9 mouse cellular contexts compared by ENCODE assay signal in genomic region chr9:102709504-102710135, GRCm38 (mm10). TPM values are rescaled to one million over a fixed set of nuclear protein-coding genes. Genes with fewer than 3 reads are reported as not detected.
DNase-seq lines count a peak whose midpoint lies in the region; ATAC-seq lines count a peak whose summit lies in the region.
"Had no signal": no experiment of that assay in that cellular context is flagged by ENCODE, and none has a peak within 500 bp of the region (broad histone marks: within the 10 kb centered on the region; RNA-seq: fewer than 3 reads in every experiment).

No protein-coding gene starts in this region.

- H3K4me3 ChIP-seq in hindbrain, embryonic 12.5 days, result no peak overlapping the region
- no peak overlapping the region for H3K4me3 ChIP-seq in hindbrain, embryonic 11.5 days (ENCODE audit: low read depth, low read length)
- no peak overlapping the region for H3K4me3 ChIP-seq in embryonic facial prominence, embryonic 14.5 days (ENCODE audit: low read depth, low read length)
- no peak overlapping the region for H3K4me3 ChIP-seq in lung, embryonic 15.5 days
- H3K4me3 ChIP-seq: midbrain, embryonic 12.5 days had no signal

- no peak overlapping the region for H3K4me2 ChIP-seq in hindbrain, embryonic 12.5 days (replicated peaks)
- H3K4me2 ChIP-seq in hindbrain, embryonic 11.5 days (replicated peaks; ENCODE audit: low read depth, low read length), result no peak overlapping the region
- H3K4me2 ChIP-seq in embryonic facial prominence, embryonic 14.5 days (ENCODE audit: low read depth, low read length), result no peak overlapping the region
- H3K4me2 ChIP-seq in lung, embryonic 15.5 days, result no peak overlapping the region
- H3K4me2 ChIP-seq: midbrain, embryonic 12.5 days had no signal

- DNase-seq in hindbrain, embryonic 11.5 days (ENCODE audit: low spot score), result no peak
- DNase-seq in embryonic facial prominence, embryonic 14.5 days (ENCODE audit: low spot score), result peak; percentile 81
- peak; percentile 43 to 49 for DNase-seq in heart, postnatal 36 days
- no peak for DNase-seq in cerebellum, postnatal 25 days

- ATAC-seq in hindbrain, embryonic 12.5 days (ENCODE audit: low FRiP score), result no peak
- no peak for ATAC-seq in hindbrain, embryonic 11.5 days (ENCODE audit: low FRiP score)
- ATAC-seq in embryonic facial prominence, embryonic 14.5 days (ENCODE audit: low read depth), result peak; percentile 70
- ATAC-seq in lung, embryonic 15.5 days (ENCODE audit: borderline replicate concordance, extremely low read depth, low FRiP score, low TSS enrichment), result no peak
- ATAC-seq in granulocyte monocyte progenitor cell, adult 5-6 weeks (replicated peaks; ENCODE audit: poor library complexity, severe bottlenecking), result no peak
- no peak for ATAC-seq in frontal cortex, adult (ENCODE audit: low TSS enrichment)

- no peak overlapping the region for H3K27ac ChIP-seq in hindbrain, embryonic 12.5 days
- H3K27ac ChIP-seq in hindbrain, embryonic 11.5 days (ENCODE audit: low read depth, low read length), result no peak overlapping the region
- H3K27ac ChIP-seq in embryonic facial prominence, embryonic 14.5 days (replicated peaks; ENCODE audit: low read depth, low read length), result peak overlapping the region; percentile 58; the same call in 1 of the 2 replicates
- H3K27ac ChIP-seq in lung, embryonic 15.5 days, result peak overlapping the region; percentile 34; the same call in 1 of the 2 replicates
- H3K27ac ChIP-seq: midbrain, embryonic 12.5 days had no signal

- no peaks in the 10 kb centered on the region for H3K9me3 ChIP-seq in hindbrain, embryonic 12.5 days (replicated peaks)
- no peaks in the 10 kb centered on the region for H3K9me3 ChIP-seq in hindbrain, embryonic 11.5 days (ENCODE audit: control insufficient read depth, low read length)
- no peaks in the 10 kb centered on the region for H3K9me3 ChIP-seq in embryonic facial prominence, embryonic 14.5 days (ENCODE audit: control insufficient read depth, low read length)
- no peaks in the 10 kb centered on the region for H3K9me3 ChIP-seq in lung, embryonic 15.5 days
- H3K9me3 ChIP-seq: midbrain, embryonic 12.5 days had no signal

- intact Hi-C loops in heart, postnatal 36 days (cut with DNase I), result no loop called here

- H3K9ac ChIP-seq in hindbrain, embryonic 12.5 days, result 0 out of 2 replicates have a peak overlapping the region, but pooled peaks have one; percentile 29
- H3K9ac ChIP-seq in hindbrain, embryonic 11.5 days (ENCODE audit: low read depth, low read length), result no peak overlapping the region
- H3K9ac ChIP-seq in embryonic facial prominence, embryonic 14.5 days (ENCODE audit: low read depth, low read length), result peak overlapping the region; percentile 16; the same call in 1 of the 2 replicates
- H3K9ac ChIP-seq in lung, embryonic 15.5 days, result no peak overlapping the region
- H3K9ac ChIP-seq: midbrain, embryonic 12.5 days had no signal

- H3K36me3 ChIP-seq in hindbrain, embryonic 12.5 days, result no peaks in the 10 kb centered on the region
- no peaks in the 10 kb centered on the region for H3K36me3 ChIP-seq in hindbrain, embryonic 11.5 days (ENCODE audit: control insufficient read depth, insufficient read depth, low read length)
- H3K36me3 ChIP-seq in embryonic facial prominence, embryonic 14.5 days (ENCODE audit: control insufficient read depth, insufficient read depth, low read length), result no peaks in the 10 kb centered on the region
- no peaks in the 10 kb centered on the region for H3K36me3 ChIP-seq in lung, embryonic 15.5 days
- H3K36me3 ChIP-seq: midbrain, embryonic 12.5 days had no signal

- WGBS in hindbrain, embryonic 12.5 days, result 66% methylated on average over 15 of the region's 15 CpGs
- WGBS in hindbrain, embryonic 11.5 days, result 69% methylated on average over 15 of the region's 15 CpGs
- WGBS in embryonic facial prominence, embryonic 14.5 days, result 54% methylated on average over 15 of the region's 15 CpGs
- WGBS in lung, embryonic 15.5 days, result 47% methylated on average over 15 of the region's 15 CpGs

- H3K4me1 ChIP-seq in hindbrain, embryonic 12.5 days, result peaks cover 15% of the 10 kb centered on the region; the same call in 1 of the 2 replicates
- no peaks in the 10 kb centered on the region; the same call in 1 of the 2 replicates for H3K4me1 ChIP-seq in hindbrain, embryonic 11.5 days (replicated peaks; ENCODE audit: control insufficient read depth, insufficient read depth, low read length)
- H3K4me1 ChIP-seq in embryonic facial prominence, embryonic 14.5 days (ENCODE audit: control insufficient read depth, insufficient read depth, low read length), result peaks cover 18% of the 10 kb centered on the region
- H3K4me1 ChIP-seq in lung, embryonic 15.5 days, result peaks cover 27% of the 10 kb centered on the region

- no peaks in the 10 kb centered on the region for H3K27me3 ChIP-seq in hindbrain, embryonic 12.5 days
- no peaks in the 10 kb centered on the region for H3K27me3 ChIP-seq in hindbrain, embryonic 11.5 days (ENCODE audit: control insufficient read depth, insufficient read depth, low read length)
- H3K27me3 ChIP-seq in embryonic facial prominence, embryonic 14.5 days (replicated peaks; ENCODE audit: control insufficient read depth, insufficient read depth, low read length), result no peaks in the 10 kb centered on the region
- no peaks in the 10 kb centered on the region for H3K27me3 ChIP-seq in lung, embryonic 15.5 days

RNA-seq across cellular contexts. Expression of gene Amotl2, which starts 6.9 kb away (rescaled TPM):
- polyA plus RNA-seq in hindbrain, embryonic 12.5 days (2016; fragmentation: Nextera tagmentation; extraction: Ambion mirVana), result 109 and 110 TPM in 2 replicates
- 39.7 and 47.8 TPM in 2 replicates for polyA plus RNA-seq in hindbrain, embryonic 11.5 days (2014; fragmentation: Nextera tagmentation; extraction: Ambion mirVana)
- 44.5 and 48.1 TPM in 2 replicates for polyA plus RNA-seq in embryonic facial prominence, embryonic 14.5 days (2014; fragmentation: Nextera tagmentation; extraction: Ambion mirVana)
- total RNA-seq in heart, postnatal 36 days (2021), result 10 to 100 TPM; 67.5 to 79.0 TPM
- 45.5 and 47.0 TPM in 2 replicates for polyA plus RNA-seq in lung, embryonic 15.5 days (2015; fragmentation: Nextera tagmentation; extraction: Ambion mirVana)
- total RNA-seq in granulocyte monocyte progenitor cell, adult 5-6 weeks (2014; fragmentation: Nextera tagmentation), result 1.8 and 1.9 TPM in 2 replicates
- total RNA-seq in granulocyte monocyte progenitor cell, adult 5-6 weeks (2017), result 2.5 and 2.6 TPM in 2 replicates

Comparison
In these comparisons a context has a peak if more than half of its experiments do, and no peak if none do; other contexts are left out.
1. H3K9ac ChIP-seq: peak in hindbrain, embryonic 12.5 days (single experiment) and embryonic facial prominence, embryonic 14.5 days (single experiment); none in hindbrain, embryonic 11.5 days (single experiment) and lung, embryonic 15.5 days (single experiment).
2. H3K27ac ChIP-seq: peak in embryonic facial prominence, embryonic 14.5 days (single experiment) and lung, embryonic 15.5 days (single experiment); none in hindbrain, embryonic 12.5 days (single experiment) and hindbrain, embryonic 11.5 days (single experiment).
3. DNase-seq: peak in embryonic facial prominence, embryonic 14.5 days (single experiment) and heart, postnatal 36 days (2 of 2); none in hindbrain, embryonic 11.5 days (single experiment) and cerebellum, postnatal 25 days (0 of 2).